Mouse (Mus musculus) lung, embryonic 16.5 days (tissue): Measurements from ENCODE around the gene Tm6sf2. TPM values are rescaled to one million over a fixed set of nuclear protein-coding genes. Genes with fewer than 3 reads are reported as not detected.

Source experiments
- ATAC-seq: fragments of 200-750 bp; cut with Nextera tagmentation; 2 replicates; pipeline ENCODE4 v1.8.0; 2017; ENCODE audit warnings: low read depth, mild to moderate bottlenecking, moderate library complexity
- H3K27ac ChIP-seq: fragments of 300-500 bp; sonication (generic); 2 replicates; pipeline ENCODE4 v1.5.1; 2014; ENCODE audit warnings: mild to moderate bottlenecking, control low read depth, low read length
- H3K27me3 ChIP-seq: fragments of 300-500 bp; sonication (generic); 2 replicates; pipeline ENCODE4 v1.6.1; 2014; ENCODE audit warnings: low read depth, low read length, mixed read lengths; ENCODE audit not compliant: control insufficient read depth, insufficient read depth
- H3K36me3 ChIP-seq: fragments of 300-500 bp; sonication (generic); 2 replicates; pipeline ENCODE4 v1.6.1; 2014; ENCODE audit warnings: low read length; ENCODE audit not compliant: control insufficient read depth, insufficient read depth
- H3K4me1 ChIP-seq: fragments of 300-500 bp; sonication (generic); replicated peaks from 2 replicates; pipeline ENCODE4 v1.6.1; 2014; ENCODE audit warnings: low read length, mixed read lengths; ENCODE audit not compliant: control insufficient read depth, insufficient read depth
- H3K4me2 ChIP-seq: fragments of 300-500 bp; sonication (generic); 2 replicates; pipeline ENCODE4 v1.6.1; 2014; ENCODE audit warnings: low read depth, low read length, control low read depth
- H3K4me3 ChIP-seq: fragments of 300-500 bp; sonication (generic); 2 replicates; pipeline ENCODE4 v1.5.1; 2014; ENCODE audit warnings: mild to moderate bottlenecking, low read length, control low read depth
- H3K9ac ChIP-seq: fragments of 300-500 bp; sonication (generic); 2 replicates; pipeline ENCODE4 v1.6.1; 2014; ENCODE audit warnings: low read length, control low read depth
- H3K9me3 ChIP-seq: fragments of 300-500 bp; sonication (generic); 2 replicates; pipeline ENCODE4 v1.6.1; 2016; ENCODE audit warnings: low read length; ENCODE audit not compliant: control insufficient read depth
- WGBS: fragments of 180-500 bp; shearing (Covaris S2); extraction: QIAGEN DNeasy Blood & Tissue Kit; methylation state at CpG from one replicate; pipeline ENCODE4 v1.1.7; 2014; 5-methylcytosine and 5-hydroxymethylcytosine counted together
- microRNA-seq: library from miRNA; unstranded; fragments of <30 nt; microRNA quantifications from one replicate; pipeline ENCODE4, GENCODE M21; 2016
- polyA plus RNA-seq: library from polyadenylated mRNA; unstranded; fragments of >200 nt; fragmentation: Nextera tagmentation; extraction: Ambion mirVana; gene quantifications from 2 replicates; pipeline ENCODE4 v1.2.1, GENCODE M21; 2015

Gene Tm6sf2
- polyA plus RNA-seq, 1 experiment from 2014 or later = 0.94 TPM

DNA sequence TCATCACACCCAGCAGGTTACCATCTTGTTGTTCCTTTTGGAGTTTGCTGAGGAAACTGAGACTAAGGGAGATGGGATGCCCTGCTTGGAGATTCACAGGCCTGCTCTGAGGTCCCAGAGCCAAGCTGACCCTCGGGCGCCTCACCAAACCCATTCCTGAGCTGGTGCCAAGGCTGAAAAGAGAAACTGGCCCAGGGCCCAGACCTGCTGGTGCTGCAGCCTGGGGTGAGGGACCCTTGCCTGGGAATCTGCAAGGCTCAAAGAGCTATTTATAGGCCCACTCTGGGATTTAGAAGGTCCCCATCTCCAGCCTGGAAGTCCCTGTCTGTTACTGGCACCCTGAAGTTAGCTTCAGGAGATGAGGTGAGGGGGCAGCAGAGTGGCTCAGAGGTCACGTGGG is 55.7 kb downstream of the Tm6sf2 start:
- Histone ChIP-seq H3K36me3 (no peaks in the 10 kb centered on the region), H3K4me3 (no peak overlapping the region), H3K9ac (no peak overlapping the region), H3K4me1 (peaks cover 15% of the 10 kb centered on the region), H3K4me2 (no peak overlapping the region), H3K27me3 (no peaks in the 10 kb centered on the region), H3K27ac (no peak overlapping the region), H3K9me3 (no peaks in the 10 kb centered on the region)
- WGBS = 53% methylated on average over 3 of the region's 3 CpGs
- no peak for ATAC-seq

DNA sequence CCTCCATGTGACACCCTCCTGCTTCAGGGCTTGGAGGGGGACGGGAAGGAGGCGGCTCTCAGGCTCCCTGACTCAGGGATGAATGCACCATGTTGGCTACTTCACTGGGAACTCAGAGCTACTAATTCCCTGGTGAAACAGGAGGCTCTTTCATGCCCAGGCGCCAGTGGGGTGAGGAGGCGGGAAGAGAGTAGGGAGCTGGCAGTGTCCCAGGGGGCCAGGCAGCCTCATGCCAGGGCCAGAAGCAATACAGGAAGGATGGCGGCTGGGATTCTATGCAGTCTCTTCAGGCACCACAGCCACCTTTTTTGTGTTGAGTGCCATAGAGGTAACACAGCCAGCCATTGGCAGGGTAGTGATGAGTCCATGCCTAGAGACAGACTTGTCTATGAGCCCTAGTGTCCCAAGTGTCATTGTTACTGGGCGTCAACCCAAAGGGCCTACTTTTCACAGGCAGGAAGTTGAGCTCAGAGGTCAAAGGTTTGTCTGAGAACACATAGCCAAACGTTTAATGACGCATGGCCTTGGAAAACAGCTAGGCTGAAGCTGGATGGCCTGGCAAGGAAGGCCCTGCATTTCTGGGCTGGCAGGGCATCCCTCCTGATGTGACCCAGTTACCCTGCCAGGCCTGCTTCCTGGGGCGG is 56.7 kb downstream of the Tm6sf2 start:
- peaks cover 15% of the 10 kb centered on the region for H3K4me1 ChIP-seq
- H3K36me3 ChIP-seq = peaks cover 2% of the 10 kb centered on the region
- H3K9me3 ChIP-seq = no peaks in the 10 kb centered on the region
- no peak overlapping the region for H3K27ac ChIP-seq
- no peak overlapping the region for H3K4me2 ChIP-seq
- ATAC-seq = no peak
- no peak overlapping the region for H3K9ac ChIP-seq
- 46% methylated on average over 9 of the region's 9 CpGs for WGBS
- no peaks in the 10 kb centered on the region for H3K27me3 ChIP-seq
- H3K4me3 ChIP-seq = no peak overlapping the region

Small RNA genes lying within 50 kb of the gene (microRNA-seq; reads per million reads assigned to microRNA genes)
- not detected for gene Mir7066

Other genes starting within 250 kb of the Tm6sf2 start
- gene Pbx4, start 240.4 kb upstream of the Tm6sf2 start, polyA plus RNA-seq = 13.4 and 17.1 TPM in 2 replicates
- 0.26 and 0.30 TPM in 2 replicates for gene Cilp2, start 185.2 kb upstream of the Tm6sf2 start, polyA plus RNA-seq
- gene Tssk6, start 170.7 kb upstream of the Tm6sf2 start, polyA plus RNA-seq = 2.0 and 2.7 TPM in 2 replicates
- gene Ndufa13, start 170.4 kb upstream of the Tm6sf2 start, polyA plus RNA-seq = 176 and 179 TPM in 2 replicates
- gene Yjefn3, start 170.2 kb upstream of the Tm6sf2 start, polyA plus RNA-seq = 4.0 and 4.1 TPM in 2 replicates
- gene Gatad2a, start 76.5 kb upstream of the Tm6sf2 start, polyA plus RNA-seq = 41.6 and 42.1 TPM in 2 replicates
- gene Mau2, start 30.2 kb upstream of the Tm6sf2 start, polyA plus RNA-seq = 54.0 and 55.1 TPM in 2 replicates
- gene Sugp1, start 30.1 kb upstream of the Tm6sf2 start, polyA plus RNA-seq = 43.1 and 44.1 TPM in 2 replicates
- gene Hapln4, start 10.5 kb downstream of the Tm6sf2 start, polyA plus RNA-seq = 0.06 TPM in 1 of 2 replicates, not detected in the other
- 0.21 and 0.59 TPM in 2 replicates for gene Ncan, start 47.9 kb downstream of the Tm6sf2 start, polyA plus RNA-seq
- 29.6 and 31.1 TPM in 2 replicates for gene Nr2c2ap, start 58.4 kb downstream of the Tm6sf2 start, polyA plus RNA-seq
- 21.1 and 21.2 TPM in 2 replicates for gene Rfxank, start 66.2 kb downstream of the Tm6sf2 start, polyA plus RNA-seq
- gene Borcs8, start 66.6 kb downstream of the Tm6sf2 start, polyA plus RNA-seq = 53.0 and 56.6 TPM in 2 replicates
- 0.29 and 0.38 TPM in 2 replicates for gene Mef2b, start 66.8 kb downstream of the Tm6sf2 start, polyA plus RNA-seq
- 68.8 and 69.9 TPM in 2 replicates for gene Tmem161a, start 99.4 kb downstream of the Tm6sf2 start, polyA plus RNA-seq
- gene Slc25a42, start 139.4 kb downstream of the Tm6sf2 start, polyA plus RNA-seq = 5.1 and 5.2 TPM in 2 replicates
- gene Sugp2, start 161.3 kb downstream of the Tm6sf2 start, polyA plus RNA-seq = 29.9 and 30.9 TPM in 2 replicates
- gene Armc6, start 161.5 kb downstream of the Tm6sf2 start, polyA plus RNA-seq = 22.4 and 24.5 TPM in 2 replicates
- gene Homer3, start 209.9 kb downstream of the Tm6sf2 start, polyA plus RNA-seq = 60.0 and 66.8 TPM in 2 replicates
- 39.6 and 44.8 TPM in 2 replicates for gene Ddx49, start 229.6 kb downstream of the Tm6sf2 start, polyA plus RNA-seq
- gene Cope, start 229.6 kb downstream of the Tm6sf2 start, polyA plus RNA-seq = 325 and 349 TPM in 2 replicates
- 2.4 and 3.0 TPM in 2 replicates for gene Cers1, start 242.9 kb downstream of the Tm6sf2 start, polyA plus RNA-seq